Mouse (Mus musculus) gastrocnemius, adult 18-20 months (tissue): ENCODE results near the gene Bcas1. TPM values are rescaled to one million over a fixed set of nuclear protein-coding genes. Genes with fewer than 3 reads are reported as not detected.
A peak's percentile ranks its signal among the peaks of the same experiment; 100 is the strongest.

ENCODE experiments used
- DNase-seq: peaks from one replicate; pipeline ENCODE4 v3.0.0; 2021; ENCODE audit warnings: low spot score
- total RNA-seq, 2 experiments: library from RNA; stranded (reverse); gene quantifications; 2 replicates each; pipeline ENCODE4 v1.2.3; 2021

Gene Bcas1
- total RNA-seq, 2 experiments from 2014 or later, result 0.68 to 1.4 TPM

DNA sequence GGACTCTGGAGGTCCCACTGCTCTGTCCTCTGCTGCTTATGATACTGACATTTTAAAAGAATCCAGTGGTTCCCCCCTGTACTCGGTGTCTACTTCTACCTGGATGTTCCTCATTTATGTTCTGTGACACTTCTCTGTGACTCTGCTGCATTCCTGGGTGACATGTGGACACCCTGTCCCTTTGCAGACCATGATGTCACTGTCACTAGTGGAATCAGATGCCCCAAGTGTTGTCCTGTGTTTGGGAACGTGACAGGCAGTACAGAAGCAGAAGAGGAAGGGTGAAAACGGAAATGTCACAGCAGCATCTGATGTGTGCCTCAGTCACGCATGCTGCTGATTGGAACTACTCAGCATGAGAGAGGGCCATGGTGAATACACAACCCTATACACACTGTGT lies 110.9 kb downstream of the Bcas1 start:
- DNase-seq, result no peak

DNA sequence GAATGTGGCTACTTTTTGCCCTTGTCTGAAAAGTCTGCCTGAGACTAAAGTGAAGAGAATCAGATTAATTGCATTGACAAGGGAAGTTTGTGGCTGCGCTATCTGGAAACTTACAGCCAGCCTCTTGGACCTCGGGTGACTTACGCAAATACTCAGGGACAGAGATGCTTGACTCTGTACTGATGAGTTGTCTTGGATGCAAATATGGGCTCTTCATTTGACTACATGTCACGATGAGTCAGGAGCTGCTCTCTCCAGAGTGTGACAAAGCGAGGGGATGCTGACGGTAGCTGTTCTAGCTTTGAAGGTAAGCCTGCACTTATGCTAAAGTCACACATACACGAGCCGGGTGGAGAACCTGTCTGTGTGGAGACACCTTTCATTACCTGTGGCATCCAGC lies 111.3 kb downstream of the Bcas1 start:
- DNase-seq, result no peak

DNA sequence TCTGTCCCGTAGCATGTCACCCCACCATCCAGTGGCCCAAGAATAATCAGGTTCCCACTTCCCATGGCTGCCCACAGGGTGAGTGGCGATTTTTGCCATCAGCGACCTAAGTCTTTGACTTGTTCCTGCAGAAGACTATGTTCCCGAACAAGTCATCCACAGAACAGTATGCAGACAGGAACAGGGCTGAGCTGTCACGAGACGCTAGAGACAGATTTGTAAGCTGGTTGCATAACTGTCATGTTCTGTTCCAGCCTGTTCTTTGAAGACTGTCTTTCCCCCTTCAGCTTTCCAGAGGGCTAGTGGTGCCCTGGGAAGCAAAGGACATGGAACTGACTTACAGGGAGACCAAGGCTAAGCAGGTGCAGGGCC lies 116.7 kb downstream of the Bcas1 start:
- peak; percentile 7 for DNase-seq

DNA sequence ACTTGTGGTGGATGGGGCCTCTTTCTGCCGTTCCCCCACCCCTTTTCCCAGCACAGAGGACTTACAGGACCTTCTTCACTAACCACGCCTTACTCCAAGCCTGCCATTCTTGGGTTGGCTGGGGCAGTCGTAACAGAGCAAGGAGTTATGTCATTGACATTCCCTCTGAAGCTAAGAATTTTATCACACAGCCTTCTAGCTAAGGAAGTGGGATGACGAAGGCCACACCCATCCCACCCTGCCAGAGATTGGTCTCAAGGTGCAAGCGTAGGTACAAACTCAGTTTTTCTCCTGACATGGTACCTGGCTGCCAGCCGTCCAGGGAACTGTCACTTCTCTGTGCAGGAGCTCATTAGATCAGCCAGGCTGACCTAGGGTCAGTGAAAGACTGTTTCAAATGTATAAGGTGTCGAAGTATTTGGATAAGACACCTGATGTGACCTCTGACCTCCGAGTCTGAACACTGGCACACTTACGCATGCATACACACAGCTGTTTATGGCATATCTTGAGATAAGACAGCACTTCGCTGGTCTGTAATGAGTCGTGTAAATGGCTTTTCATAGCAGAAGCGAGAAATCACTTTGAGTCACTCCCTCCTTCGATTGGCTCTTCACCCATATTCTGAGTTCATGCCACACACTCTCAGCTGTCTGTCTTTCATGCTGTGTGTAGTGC lies 117.2 kb downstream of the Bcas1 start:
- no peak for DNase-seq

DNA sequence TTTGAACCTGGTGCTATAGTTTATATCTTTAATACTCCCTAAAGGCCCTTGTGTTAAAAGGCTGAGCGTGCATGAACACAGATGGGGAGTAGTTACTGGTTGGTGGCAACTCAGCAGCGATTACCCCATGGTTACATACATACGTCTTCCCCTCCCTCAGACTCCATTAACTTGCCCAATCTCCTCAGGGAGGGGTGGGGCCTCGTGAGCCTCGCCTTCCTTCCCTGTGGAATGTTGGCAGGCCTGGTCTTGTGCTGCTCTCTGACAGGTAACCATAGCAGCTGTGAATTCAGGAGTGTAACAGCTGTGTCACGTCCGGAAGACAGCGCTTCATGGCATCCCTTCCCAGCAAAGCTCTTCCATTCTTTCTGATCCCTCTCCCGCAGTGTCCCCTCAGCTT lies 118.7 kb downstream of the Bcas1 start:
- no peak for DNase-seq

DNA sequence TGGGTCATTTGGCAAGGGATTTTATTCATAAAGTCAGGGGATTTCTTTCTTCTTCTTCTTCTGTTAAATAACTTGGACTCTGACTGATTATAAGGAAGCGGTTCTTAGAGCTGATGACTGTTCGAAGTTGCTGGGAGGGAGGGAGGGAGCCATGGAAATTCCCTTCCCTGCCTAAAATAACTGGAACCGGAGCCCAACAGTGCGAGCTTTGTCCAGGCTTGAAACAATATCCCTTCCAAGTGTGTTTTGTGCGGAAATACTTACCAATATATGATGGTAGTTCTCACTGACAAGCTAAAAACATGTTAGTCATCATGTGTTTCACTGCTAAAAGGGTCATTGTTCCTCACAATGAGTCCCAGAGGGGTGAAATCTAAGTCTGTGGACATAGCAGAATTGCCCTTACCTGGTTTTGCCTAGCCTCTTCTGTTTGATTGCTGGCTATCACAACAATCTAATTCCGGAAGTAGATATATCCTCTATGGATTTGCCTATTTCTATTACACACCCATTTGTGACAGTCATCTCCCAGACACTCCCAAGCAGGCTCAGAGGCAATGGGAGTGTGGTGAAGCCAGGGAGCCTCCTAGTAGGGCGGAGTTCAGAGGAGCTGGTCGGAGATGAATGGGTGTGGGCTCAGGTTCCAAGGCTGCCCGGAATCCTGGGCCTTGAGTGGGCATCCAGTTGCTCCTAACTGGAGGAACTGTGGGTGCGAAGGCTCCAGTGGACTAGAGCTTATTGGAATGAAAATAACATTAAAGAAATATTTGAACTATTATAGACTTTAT lies 119.4 kb downstream of the Bcas1 start:
- DNase-seq, result no peak

DNA sequence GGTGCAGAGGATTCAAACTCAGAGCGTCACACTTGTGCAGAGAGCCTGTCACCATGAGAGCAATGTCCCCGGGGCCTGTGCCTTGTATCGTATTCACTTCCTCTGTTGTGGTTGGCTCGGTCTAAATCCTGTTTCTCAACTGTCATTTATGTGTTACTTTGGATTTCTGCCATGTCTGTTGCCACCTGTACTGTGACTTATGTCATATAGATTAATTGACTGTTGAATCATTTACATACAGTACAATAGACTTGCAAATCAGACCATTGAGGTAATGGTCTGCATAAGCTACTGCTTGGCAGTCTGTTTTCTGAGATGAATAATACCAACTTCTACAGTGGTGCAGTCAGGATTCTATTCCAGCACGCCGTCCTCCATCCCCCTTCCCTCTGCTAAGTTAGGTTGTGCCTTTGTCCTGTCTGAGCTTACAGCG lies 120.0 kb downstream of the Bcas1 start:
- DNase-seq, result no peak

DNA sequence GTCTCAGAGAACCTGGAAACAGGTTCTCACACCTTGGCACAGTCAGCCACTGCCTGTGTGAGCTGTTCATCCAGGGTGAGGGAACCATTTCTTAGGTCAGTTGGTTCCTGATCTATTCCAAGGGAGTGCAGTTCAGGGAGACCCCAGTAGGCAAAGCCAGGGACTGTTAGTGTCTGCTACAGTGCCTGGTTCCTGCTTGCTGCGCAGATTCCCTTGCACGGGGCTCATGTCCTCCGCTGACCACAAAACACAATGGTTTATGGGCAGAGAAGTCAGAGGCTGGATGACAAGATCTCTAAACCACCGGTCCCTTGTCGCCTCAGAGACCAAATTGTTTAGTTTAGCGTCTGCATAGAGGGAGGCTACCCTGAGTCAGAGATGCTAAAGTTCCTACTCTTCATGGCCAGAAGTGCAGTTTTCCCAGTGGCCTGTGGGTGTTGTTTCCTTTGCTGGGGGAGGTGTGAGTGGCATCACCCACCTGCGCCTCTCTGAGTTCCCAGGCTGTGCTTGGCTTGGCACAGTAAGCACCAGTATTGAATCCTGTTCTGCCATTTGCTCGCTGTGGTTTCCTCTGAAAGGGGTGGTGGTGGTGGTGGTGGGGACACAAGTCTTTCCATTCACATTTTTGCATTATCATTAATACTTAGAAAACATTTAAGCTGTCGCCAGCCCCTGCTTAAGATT lies 120.9 kb downstream of the Bcas1 start:
- no peak for DNase-seq

DNA sequence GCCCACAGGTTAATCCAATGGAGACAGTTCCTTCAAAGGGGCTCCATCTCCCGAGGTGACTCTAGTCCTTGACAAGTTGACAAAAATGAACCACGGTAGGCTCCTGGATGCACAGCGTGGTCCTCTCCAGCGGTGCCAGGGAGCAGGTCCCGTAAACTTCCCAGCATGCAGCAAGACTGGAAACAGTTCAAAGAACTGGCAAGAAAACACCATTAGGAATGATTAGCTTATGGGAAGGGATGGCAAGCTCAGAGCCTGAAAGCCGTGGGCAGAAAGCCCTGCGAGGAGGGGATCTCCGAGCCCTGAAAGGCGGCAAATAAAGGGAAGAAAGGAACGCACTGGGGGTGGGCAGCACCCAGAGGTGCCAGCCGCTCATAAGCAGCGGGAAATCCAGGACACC lies 122.9 kb downstream of the Bcas1 start:
- DNase-seq, result no peak

DNA sequence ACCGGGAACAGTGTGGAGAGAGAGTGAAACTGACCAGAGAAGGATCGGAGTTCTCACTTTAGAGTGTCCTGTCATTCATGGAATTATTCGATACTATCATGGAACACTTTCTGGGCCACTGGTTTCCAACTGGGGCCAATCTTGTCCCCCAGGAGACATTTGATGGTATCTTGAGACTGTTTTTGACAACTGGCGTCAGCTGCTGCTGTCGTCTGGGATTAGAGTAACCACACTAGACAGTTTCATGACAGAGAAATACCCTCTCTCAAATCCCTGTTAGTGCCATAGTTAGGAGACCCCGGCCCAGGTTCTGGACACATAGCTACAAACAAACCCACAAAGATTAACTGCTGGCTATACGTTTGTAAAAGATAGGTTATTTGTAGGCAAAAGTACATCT lies 124.0 kb downstream of the Bcas1 start:
- DNase-seq, result no peak

DNA sequence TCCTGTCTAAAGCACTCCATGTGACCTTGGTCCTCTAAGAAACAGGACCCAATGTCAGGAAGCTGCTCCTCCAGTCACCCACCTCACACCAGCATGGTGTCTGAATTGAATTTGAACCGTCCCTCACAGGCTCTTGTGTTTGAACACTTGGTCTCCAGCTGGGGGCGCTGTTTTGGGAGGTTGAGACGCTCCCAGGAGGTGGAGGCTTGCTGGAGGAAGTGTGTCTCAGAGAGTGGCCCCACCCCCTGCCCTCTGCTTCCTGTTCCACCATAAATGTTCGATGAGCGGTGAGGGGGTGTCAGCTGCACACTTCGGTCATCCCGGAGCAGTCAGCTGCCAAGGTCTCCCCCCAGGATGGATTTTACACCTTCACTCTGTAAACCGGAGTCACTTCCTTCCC lies 124.8 kb downstream of the Bcas1 start:
- no peak for DNase-seq

Other genes with a start within 250 kb of the Bcas1 start
- 10 to 100 TPM; 11.8 to 12.9 TPM for gene Pfdn4, start 68.6 kb upstream of the Bcas1 start, total RNA-seq
- gene Cyp24a1, start 69.3 kb upstream of the Bcas1 start, total RNA-seq, result not detected
- gene 4930470P17Rik, start 174.2 kb upstream of the Bcas1 start, total RNA-seq, result not detected